Comparison of ENCODE assay signal across 8 mouse cellular contexts in the genomic region with DNA sequence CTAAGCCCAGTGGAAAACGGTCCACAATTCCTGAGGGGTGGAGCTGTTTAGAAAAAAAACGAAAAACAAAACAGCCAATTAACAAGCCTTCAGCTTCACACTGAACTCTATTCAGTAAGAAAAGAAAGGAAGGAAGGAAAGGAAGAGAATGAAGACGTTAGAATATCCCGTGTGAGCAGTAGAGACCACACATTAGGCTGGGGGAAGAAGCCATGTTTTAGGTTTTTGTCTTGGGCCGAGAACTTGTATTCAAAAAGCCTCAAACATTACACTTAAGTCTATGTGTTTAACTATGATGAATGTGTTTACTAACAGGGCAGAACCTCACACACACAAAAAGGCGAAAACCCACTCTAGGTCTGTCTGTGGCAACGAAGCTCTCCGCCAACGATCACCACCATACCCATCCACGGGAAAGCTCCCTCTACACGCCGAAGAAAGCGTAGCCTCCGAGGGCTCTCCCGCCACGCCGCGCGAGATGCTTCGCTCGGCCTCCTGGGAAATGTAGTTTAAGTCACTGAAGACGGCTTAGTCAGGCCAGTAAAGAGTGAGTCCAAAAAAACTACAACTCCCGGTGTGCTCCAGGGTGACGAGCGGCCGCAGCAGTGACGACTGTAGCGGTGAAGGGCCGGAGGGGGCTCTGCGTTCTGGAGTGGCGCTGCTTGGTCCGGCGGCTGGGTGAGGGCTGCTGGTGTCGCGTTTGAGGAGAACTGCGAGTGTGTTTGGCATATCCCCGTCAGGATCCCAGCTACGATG. TPM values are rescaled to one million over a fixed set of nuclear protein-coding genes. Genes with fewer than 3 reads are reported as not detected.
DNase-seq lines count a peak whose midpoint lies in the region; ATAC-seq lines count a peak whose summit lies in the region.

No protein-coding gene starts in this region.

- peak overlapping the region; percentile 81 for H3K9ac ChIP-seq in heart, embryonic 14.5 days (ENCODE audit: low read length)
- peak overlapping the region; percentile 90 for H3K9ac ChIP-seq in liver, embryonic 13.5 days
- peak overlapping the region; percentile 90 for H3K9ac ChIP-seq in stomach, embryonic 16.5 days (ENCODE audit: low read length)

- WGBS in heart, embryonic 14.5 days = under 1% methylated on average over 38 of the region's 38 CpGs
- under 1% methylated on average over 38 of the region's 38 CpGs for WGBS in liver, embryonic 13.5 days (ENCODE audit: insufficient replicate concordance)
- WGBS in stomach, embryonic 16.5 days = under 1% methylated on average over 38 of the region's 38 CpGs

- no peaks in the 10 kb centered on the region for H3K9me3 ChIP-seq in heart, embryonic 14.5 days (ENCODE audit: control insufficient read depth, low read length)
- no peaks in the 10 kb centered on the region for H3K9me3 ChIP-seq in liver, embryonic 13.5 days (replicated peaks)
- H3K9me3 ChIP-seq in stomach, embryonic 16.5 days (replicated peaks; ENCODE audit: control insufficient read depth, low read length) = no peaks in the 10 kb centered on the region

- H3K27me3 ChIP-seq in heart, embryonic 14.5 days (ENCODE audit: control insufficient read depth, insufficient read depth, low read length) = no peaks in the 10 kb centered on the region
- no peaks in the 10 kb centered on the region for H3K27me3 ChIP-seq in liver, embryonic 13.5 days
- no peaks in the 10 kb centered on the region for H3K27me3 ChIP-seq in stomach, embryonic 16.5 days (ENCODE audit: control insufficient read depth, insufficient read depth, low read length)

- H3K4me1 ChIP-seq in heart, embryonic 14.5 days (ENCODE audit: control insufficient read depth in 2 of 2, insufficient read depth in 2 of 2, low read length in 2 of 2) = peaks cover 0 to 21% of the 10 kb centered on the region in 2 experiments; a peak in 2 of 4 replicates
- peaks cover 49% of the 10 kb centered on the region for H3K4me1 ChIP-seq in liver, embryonic 13.5 days (replicated peaks)
- peaks cover 7% of the 10 kb centered on the region; the same call in 1 of the 2 replicates for H3K4me1 ChIP-seq in stomach, embryonic 16.5 days (ENCODE audit: control insufficient read depth, insufficient read depth, low read length)

- ATAC-seq in CD4-positive, CD25-positive, alpha-beta regulatory T cell, adult 4 months = peak; percentile 98
- peak; percentile 100 for ATAC-seq in heart, embryonic 14.5 days (ENCODE audit: insufficient number of reproducible peaks, insufficient read depth, low FRiP score, low read depth)
- ATAC-seq in liver, embryonic 13.5 days (ENCODE audit: low read depth) = peak; percentile 99
- peak; percentile 100 for ATAC-seq in stomach, embryonic 16.5 days (ENCODE audit: insufficient read depth, low FRiP score)

- DNase-seq in c-Kit-negative CD71-positive TER-119-positive erythroid progenitor cells, embryonic 14.5 days (ENCODE audit: low read depth, low spot score) = peak; percentile 92
- peak; percentile 95 for DNase-seq in fibroblast of lung, adult 2 months (ENCODE audit: low read depth)
- DNase-seq in kidney, postnatal 14 days = peak; percentile 97
- peak; percentile 92 for DNase-seq in liver, embryonic 13.5 days
- DNase-seq in neural tube, embryonic 10.5 days (ENCODE audit: extremely low spot score, low spot score) = peak; percentile 93

- H3K36me3 ChIP-seq in heart, embryonic 14.5 days (ENCODE audit: control insufficient read depth, insufficient read depth, low read length) = no peaks in the 10 kb centered on the region
- peaks cover 5% of the 10 kb centered on the region; the same call in 1 of the 2 replicates for H3K36me3 ChIP-seq in liver, embryonic 13.5 days
- H3K36me3 ChIP-seq in stomach, embryonic 16.5 days (ENCODE audit: control insufficient read depth, insufficient read depth, low read length) = no peaks in the 10 kb centered on the region

- peak overlapping the region; percentile 84 for H3K4me2 ChIP-seq in heart, embryonic 14.5 days (ENCODE audit: low read length)
- peak overlapping the region; percentile 79 for H3K4me2 ChIP-seq in liver, embryonic 13.5 days
- H3K4me2 ChIP-seq in stomach, embryonic 16.5 days (ENCODE audit: low read depth, low read length) = peak overlapping the region; percentile 95

- peak overlapping the region; percentile 86 to 89 for H3K27ac ChIP-seq in heart, embryonic 14.5 days (replicated peaks in 1 of 2; ENCODE audit: control insufficient read depth in 1 of 2, insufficient read depth in 1 of 2, low read depth in 2 of 2, low read length in 2 of 2)
- peak overlapping the region; percentile 81 for H3K27ac ChIP-seq in liver, embryonic 13.5 days
- H3K27ac ChIP-seq in stomach, embryonic 16.5 days (ENCODE audit: low read length) = peak overlapping the region; percentile 93

- H3K4me3 ChIP-seq in heart, embryonic 14.5 days (ENCODE audit: control insufficient read depth in 1 of 2, insufficient read depth in 1 of 2, low read depth in 1 of 2, low read length in 2 of 2) = peak overlapping the region; percentile 66 to 71
- H3K4me3 ChIP-seq in liver, embryonic 13.5 days (replicated peaks) = peak overlapping the region; percentile 77
- peak overlapping the region; percentile 74 for H3K4me3 ChIP-seq in stomach, embryonic 16.5 days (replicated peaks; ENCODE audit: low read length)

RNA-seq across cellular contexts. Expression of gene Gm4353, which starts 8.5 kb away (rescaled TPM):
- polyA plus RNA-seq in CD4-positive, CD25-positive, alpha-beta regulatory T cell, adult 4 months (2017; shearing (Covaris generic)) = 1 to 10 TPM in 1 of 2 experiments, under 1 TPM in 1; 0.87 to 1.9 TPM
- 0.27 and 0.40 TPM in 2 replicates for polyA plus RNA-seq in heart, embryonic 14.5 days (2014; fragmentation: Nextera tagmentation; extraction: Ambion mirVana)
- polyA plus RNA-seq in liver, embryonic 13.5 days (2015; fragmentation: Nextera tagmentation; extraction: Ambion mirVana) = 0.62 and 1.3 TPM in 2 replicates
- 0.62 and 1.9 TPM in 2 replicates for polyA plus RNA-seq in stomach, embryonic 16.5 days (2015; fragmentation: Nextera tagmentation; extraction: Ambion mirVana)

RNA-seq across cellular contexts. Expression of gene 1110004F10Rik, which starts 53.7 kb away (rescaled TPM):
- polyA plus RNA-seq in CD4-positive, CD25-positive, alpha-beta regulatory T cell, adult 4 months (2017; shearing (Covaris generic)) = 100 to 1,000 TPM; 212 to 215 TPM
- 168 and 176 TPM in 2 replicates for polyA plus RNA-seq in heart, embryonic 14.5 days (2014; fragmentation: Nextera tagmentation; extraction: Ambion mirVana)
- polyA plus RNA-seq in liver, embryonic 13.5 days (2015; fragmentation: Nextera tagmentation; extraction: Ambion mirVana) = 144 and 162 TPM in 2 replicates
- polyA plus RNA-seq in stomach, embryonic 16.5 days (2015; fragmentation: Nextera tagmentation; extraction: Ambion mirVana) = 221 and 222 TPM in 2 replicates

RNA-seq across cellular contexts. Expression of gene Sox6, which starts 54.3 kb away (rescaled TPM):
- not detected for polyA plus RNA-seq in CD4-positive, CD25-positive, alpha-beta regulatory T cell, adult 4 months (2017; shearing (Covaris generic))
- polyA plus RNA-seq in heart, embryonic 14.5 days (2014; fragmentation: Nextera tagmentation; extraction: Ambion mirVana) = 36.8 and 39.1 TPM in 2 replicates
- polyA plus RNA-seq in liver, embryonic 13.5 days (2015; fragmentation: Nextera tagmentation; extraction: Ambion mirVana) = 62.9 and 71.9 TPM in 2 replicates
- polyA plus RNA-seq in stomach, embryonic 16.5 days (2015; fragmentation: Nextera tagmentation; extraction: Ambion mirVana) = 30.1 and 37.5 TPM in 2 replicates

Comparison
In these comparisons a context has a peak if more than half of its experiments do, and no peak if none do; other contexts are left out.
1. Peak in every context shown above with its lines: DNase-seq, ATAC-seq, H3K4me3 ChIP-seq and H3K27ac ChIP-seq.
2. RNA of gene Sox6, which starts 54.3 kb away (polyA plus RNA-seq): 62.9 to 71.9 TPM in liver, embryonic 13.5 days, 36.8 to 39.1 TPM in heart, embryonic 14.5 days and 30.1 to 37.5 TPM in stomach, embryonic 16.5 days; not detected in CD4-positive, CD25-positive, alpha-beta regulatory T cell, adult 4 months; every median in the first group is over 10 times any median in the second.